8 mouse cellular contexts compared by ENCODE assay signal in genomic region chr2:100948632-100949031, GRCm38 (mm10).
DNase-seq lines count a peak whose midpoint lies in the region; ATAC-seq and TF ChIP-seq lines count a peak whose summit lies in the region.
"Not testable (repeated sequence)": the region's sequence is repeated elsewhere in the genome, so short reads cannot be mapped to it uniquely, and the experiment has no call there.

No protein-coding gene starts in this region.

- CTCF ChIA-PET in Patski (lab: Charles Lee): not testable (repeated sequence)

- peak; percentile 28 for TF ChIP-seq CTCF in Patski (IDR thresholded peaks at IDR 0.05)
- TF ChIP-seq CTCF in brain, embryonic 14.5 days (IDR thresholded peaks at IDR 0.05; ENCODE audit: borderline replicate concordance, extremely low read depth, insufficient read depth, insufficient read length): peak; percentile 17; the same call in 1 of the 2 replicates
- peak; percentile 31 for TF ChIP-seq CTCF in heart, adult 2 months (IDR thresholded peaks at IDR 0.05)
- peak; percentile 64 for TF ChIP-seq CTCF in kidney, postnatal 0 days (IDR thresholded peaks at IDR 0.05; ENCODE audit: low read depth)
- peak; percentile 27; the same call in 1 of the 2 replicates for TF ChIP-seq CTCF in lung, postnatal 0 days (IDR thresholded peaks at IDR 0.05)
- peak; percentile 61 for TF ChIP-seq CTCF in stomach, postnatal 0 days (IDR thresholded peaks at IDR 0.05; ENCODE audit: low read depth)

- H3K4me3 ChIP-seq in heart, adult 2 months; kidney, postnatal 0 days (replicated peaks; ENCODE audit: low read depth, low read length); limb, embryonic 10.5 days; lung, postnatal 0 days (ENCODE audit: low read depth, low read length); stomach, postnatal 0 days (ENCODE audit: low read depth, low read length): not testable (repeated sequence)

- H3K27ac ChIP-seq in heart, adult 2 months; kidney, postnatal 0 days; limb, embryonic 10.5 days; lung, postnatal 0 days (ENCODE audit: low read length); stomach, postnatal 0 days (replicated peaks): not testable (repeated sequence)

- not testable (repeated sequence) for H3K79me2 ChIP-seq in heart, adult 2 months (replicated peaks; ENCODE audit: control insufficient read depth, insufficient read depth, low read length)

- not testable (repeated sequence) for H3K27me3 ChIP-seq in Patski; heart, adult 2 months (ENCODE audit: control insufficient read depth, insufficient read depth, low read length); kidney, postnatal 0 days (ENCODE audit: insufficient read depth, low read length); limb, embryonic 10.5 days (ENCODE audit: low read depth, poor library complexity, severe bottlenecking); lung, postnatal 0 days (replicated peaks; ENCODE audit: insufficient read depth, low read length); stomach, postnatal 0 days (ENCODE audit: control insufficient read depth, insufficient read depth, low read length)

- H3K9me3 ChIP-seq in kidney, postnatal 0 days (replicated peaks; ENCODE audit: low read length); limb, embryonic 10.5 days (replicated peaks); lung, postnatal 0 days (ENCODE audit: low read length); stomach, postnatal 0 days (ENCODE audit: control insufficient read depth, low read length): not testable (repeated sequence)

- WGBS in heart, adult 2 months: 44% methylated on average over 3 of the region's 3 CpGs
- 53% methylated on average over 3 of the region's 3 CpGs for WGBS in kidney, postnatal 0 days
- WGBS in limb, embryonic 10.5 days: 52% methylated on average over 3 of the region's 3 CpGs
- WGBS in lung, postnatal 0 days: 38% methylated on average over 3 of the region's 3 CpGs
- 42% methylated on average over 3 of the region's 3 CpGs for whole genome bisulfite sequencing in stomach, postnatal 0 days

- in situ Hi-C loops in Patski (cut with MboI; ENCODE audit: low pct_unique_long_range_greater_than_20kb): not testable (repeated sequence)

- not testable (repeated sequence) for H3K4me2 ChIP-seq in kidney, postnatal 0 days (ENCODE audit: low read length); lung, postnatal 0 days (replicated peaks; ENCODE audit: low read depth, low read length); stomach, postnatal 0 days (replicated peaks; ENCODE audit: low read depth)

- TF ChIP-seq EP300 in heart, adult 2 months (IDR thresholded peaks at IDR 0.05; ENCODE audit: insufficient read depth, low read depth, low read length); lung, postnatal 0 days (IDR thresholded peaks at IDR 0.05); stomach, postnatal 0 days (optimal IDR thresholded peaks at IDR 0.05): not testable (repeated sequence)

- not testable (repeated sequence) for H3K9ac ChIP-seq in heart, adult 2 months (ENCODE audit: low read depth, low read length); kidney, postnatal 0 days (ENCODE audit: low read depth, low read length); lung, postnatal 0 days (replicated peaks; ENCODE audit: low read depth); stomach, postnatal 0 days (ENCODE audit: low read length)

- intact Hi-C loops in heart, adult 2 months (cut with DNase I): not testable (repeated sequence)

- not testable (repeated sequence) for H3K36me3 ChIP-seq in heart, adult 2 months (ENCODE audit: control insufficient read depth, insufficient read depth, low read length); kidney, postnatal 0 days (ENCODE audit: insufficient read depth, low read length); limb, embryonic 10.5 days; lung, postnatal 0 days (ENCODE audit: insufficient read depth, low read length); stomach, postnatal 0 days (ENCODE audit: control insufficient read depth, insufficient read depth, low read length)

- not testable (repeated sequence) for H3K4me1 ChIP-seq in heart, adult 2 months (ENCODE audit: control insufficient read depth, insufficient read depth, low read length); kidney, postnatal 0 days (replicated peaks; ENCODE audit: insufficient read depth, low read length); limb, embryonic 10.5 days; lung, postnatal 0 days (ENCODE audit: insufficient read depth, low read depth, low read length); stomach, postnatal 0 days (replicated peaks; ENCODE audit: control insufficient read depth, insufficient read depth)

- POLR2A ChIA-PET in Patski (lab: Charles Lee): not testable (repeated sequence)

- not testable (repeated sequence) for TF ChIP-seq POLR2A in brain, embryonic 14.5 days (IDR thresholded peaks at IDR 0.05; ENCODE audit: borderline replicate concordance, extremely low read depth, insufficient read depth, insufficient read length, poor library complexity, severe bottlenecking); heart, adult 2 months (IDR thresholded peaks at IDR 0.05; ENCODE audit: insufficient read depth, low read depth, low read length)

- not testable (repeated sequence) for DNase-seq in Patski (ENCODE audit: low read depth, low spot score); brain, embryonic 14.5 days (ENCODE audit: low read depth); heart, adult 2 months; kidney, postnatal 0 days (ENCODE audit: low spot score); lung, postnatal 0 days (ENCODE audit: low spot score); stomach, postnatal 0 days (ENCODE audit: low spot score)
- peak; percentile 5 for DNase-seq in embryo, embryonic 11 days
- DNase-seq in limb, embryonic 10.5 days (ENCODE audit: low spot score): peak; percentile 30

- not testable (repeated sequence) for ATAC-seq in Patski; kidney, postnatal 0 days (replicated peaks; ENCODE audit: low FRiP score, low read depth); lung, postnatal 0 days; stomach, postnatal 0 days (ENCODE audit: low FRiP score, low TSS enrichment)
